Mouse (Mus musculus) ES-E14 (cell line): ENCODE measurements around the gene Plxna1.

Source experiments
- CHD2 ChIP-seq: IDR thresholded peaks from 2 replicates; pipeline ENCODE4 v1.6.1; 2014; ENCODE audit warnings: mild to moderate bottlenecking, low read depth, low read length, inconsistent platforms
- MAFK ChIP-seq: IDR thresholded peaks from 2 replicates; pipeline ENCODE4 v1.6.1; 2014; ENCODE audit warnings: mild to moderate bottlenecking, low read depth, low read length, inconsistent platforms; ENCODE audit not compliant: insufficient read depth
- ZNF384 ChIP-seq: IDR thresholded peaks from 2 replicates; pipeline ENCODE4 v1.6.1; 2012; ENCODE audit warnings: low read depth, low read length, inconsistent platforms

GRCm38 (mm10) chr6:89345486-89345785, 17.0 kb downstream of the Plxna1 start:
- no peak for TF ChIP-seq MAFK
- no peak for TF ChIP-seq CHD2
- TF ChIP-seq ZNF384 = no peak
